Mouse (Mus musculus): ENCODE measurements around the gene Catsperg1. TPM values are rescaled to one million over a fixed set of nuclear protein-coding genes. Genes with fewer than 3 reads are reported as not detected.
"Not testable (repeated sequence)": the region's sequence is repeated elsewhere in the genome, so short reads cannot be mapped to it uniquely, and the experiment has no call there.

The Catsperg1 gene
- polyA plus RNA-seq, 1 experiment, result 4.1 TPM

- H3K4me3 ChIP-seq (replicated peaks; ENCODE audit: control insufficient read depth, low read depth, low read length), result no peak overlapping the region
- TF ChIP-seq POLR2A (IDR thresholded peaks at IDR 0.05; ENCODE audit: borderline replicate concordance, control insufficient read depth, low read depth, low read length) (no peak), CTCF (IDR thresholded peaks at IDR 0.05; ENCODE audit: control insufficient read depth, insufficient read depth, low read length) (no peak)
- peaks cover 5% of the 10 kb centered on the region; the same call in 1 of the 2 replicates for H3K4me1 ChIP-seq (ENCODE audit: control insufficient read depth, insufficient read depth, low read length)
- H3K27ac ChIP-seq (ENCODE audit: control insufficient read depth, insufficient read depth, low read depth, low read length, poor library complexity), result no peak overlapping the region; the same call in 1 of the 2 replicates
- WGBS, result 51% methylated on average over 4 of the region's 4 CpGs
These were observed 69.8 kb downstream of the Catsperg1 start for GRCm38 (mm10) chr7:29144006-29144405.

- Histone ChIP-seq H3K4me3 (replicated peaks; ENCODE audit: control insufficient read depth, low read depth, low read length) (no peak overlapping the region), H3K4me1 (ENCODE audit: control insufficient read depth, insufficient read depth, low read length) (peaks cover 9% of the 10 kb centered on the region), H3K27ac (ENCODE audit: control insufficient read depth, insufficient read depth, low read depth, low read length, poor library complexity) (no peak overlapping the region)
- TF ChIP-seq CTCF (IDR thresholded peaks at IDR 0.05; ENCODE audit: control insufficient read depth, insufficient read depth, low read length) (no peak), POLR2A (IDR thresholded peaks at IDR 0.05; ENCODE audit: borderline replicate concordance, control insufficient read depth, low read depth, low read length) (no peak)
- 47% methylated on average over 8 of the region's 8 CpGs for WGBS
These were observed 72.4 kb downstream of the Catsperg1 start for GRCm38 (mm10) chr7:29141416-29141815.

- not testable (repeated sequence) for H3K4me3 ChIP-seq (replicated peaks; ENCODE audit: control insufficient read depth, low read depth, low read length); H3K4me1 ChIP-seq (ENCODE audit: control insufficient read depth, insufficient read depth, low read length); H3K27ac ChIP-seq (ENCODE audit: control insufficient read depth, insufficient read depth, low read depth, low read length, poor library complexity)
- 73% methylated on average over 3 of the region's 4 CpGs for WGBS
These were observed 74.6 kb downstream of the Catsperg1 start for GRCm38 (mm10) chr7:29139237-29139636.

- peaks cover 4% of the 10 kb centered on the region for H3K4me1 ChIP-seq (ENCODE audit: control insufficient read depth, insufficient read depth, low read length)
- no peak for TF ChIP-seq POLR2A (IDR thresholded peaks at IDR 0.05; ENCODE audit: borderline replicate concordance, control insufficient read depth, low read depth, low read length)
- TF ChIP-seq CTCF (IDR thresholded peaks at IDR 0.05; ENCODE audit: control insufficient read depth, insufficient read depth, low read length), result no peak
- WGBS, result 82% methylated on average over 16 of the region's 16 CpGs
- no peak overlapping the region for H3K27ac ChIP-seq (ENCODE audit: control insufficient read depth, insufficient read depth, low read depth, low read length, poor library complexity)
- H3K4me3 ChIP-seq (replicated peaks; ENCODE audit: control insufficient read depth, low read depth, low read length), result no peak overlapping the region
These were observed 76.4 kb downstream of the Catsperg1 start for GRCm38 (mm10) chr7:29137429-29137828.

- H3K4me1 ChIP-seq (ENCODE audit: control insufficient read depth, insufficient read depth, low read length), result peaks cover 4% of the 10 kb centered on the region
- TF ChIP-seq CTCF (IDR thresholded peaks at IDR 0.05; ENCODE audit: control insufficient read depth, insufficient read depth, low read length), result no peak
- TF ChIP-seq POLR2A (IDR thresholded peaks at IDR 0.05; ENCODE audit: borderline replicate concordance, control insufficient read depth, low read depth, low read length), result no peak
- WGBS, result 4% methylated on average over 18 of the region's 20 CpGs
- H3K4me3 ChIP-seq (replicated peaks; ENCODE audit: control insufficient read depth, low read depth, low read length), result peak within 1 kb of the TSS; percentile 64
- peak within 1 kb of the TSS; percentile 68 for H3K27ac ChIP-seq (ENCODE audit: control insufficient read depth, insufficient read depth, low read depth, low read length, poor library complexity)
These were observed 79.0 kb downstream of the Catsperg1 start, which contains the start of gene Rasgrp4 for GRCm38 (mm10) chr7:29134693-29135386. Gene Rasgrp4, plus strand, starts transcription at chr7:29134851.

- TF ChIP-seq CTCF (IDR thresholded peaks at IDR 0.05; ENCODE audit: control insufficient read depth, insufficient read depth, low read length), result no peak
- no peak for TF ChIP-seq POLR2A (IDR thresholded peaks at IDR 0.05; ENCODE audit: borderline replicate concordance, control insufficient read depth, low read depth, low read length)
These were observed 79.6 kb downstream of the Catsperg1 start for GRCm38 (mm10) chr7:29134230-29134629.

More at GRCm38 (mm10) chr7:29134230-29134629, 79.6 kb downstream of the Catsperg1 start:
- peaks cover 4% of the 10 kb centered on the region for H3K4me1 ChIP-seq (ENCODE audit: control insufficient read depth, insufficient read depth, low read length)
- H3K27ac ChIP-seq (ENCODE audit: control insufficient read depth, insufficient read depth, low read depth, low read length, poor library complexity), result no peak overlapping the region
- 2% methylated on average over 4 of the region's 4 CpGs for WGBS
- peak overlapping the region; percentile 37 for H3K4me3 ChIP-seq (replicated peaks; ENCODE audit: control insufficient read depth, low read depth, low read length)

Other genes with a start within 250 kb of the Catsperg1 start
- gene Eif3k, start 232.2 kb downstream of the Catsperg1 start, polyA plus RNA-seq (2011; ENCODE audit: insufficient read depth, insufficient read length, low replicate concordance, missing spikeins), result 184 and 225 TPM in 2 replicates
- gene Map4k1, start 232.0 kb downstream of the Catsperg1 start, polyA plus RNA-seq (2011; ENCODE audit: insufficient read depth, insufficient read length, low replicate concordance, missing spikeins), result 43.0 and 111 TPM in 2 replicates
- 0.93 and 2.7 TPM in 2 replicates for gene Ryr1, start 88.9 kb downstream of the Catsperg1 start, polyA plus RNA-seq (2011; ENCODE audit: insufficient read depth, insufficient read length, low replicate concordance, missing spikeins)
- 49.7 and 156 TPM in 2 replicates for gene Rasgrp4, start 79.2 kb downstream of the Catsperg1 start, polyA plus RNA-seq (2011; ENCODE audit: insufficient read depth, insufficient read length, low replicate concordance, missing spikeins)
- gene Fam98c, start 57.8 kb downstream of the Catsperg1 start, polyA plus RNA-seq (2011; ENCODE audit: insufficient read depth, insufficient read length, low replicate concordance, missing spikeins), result 37.8 and 56.8 TPM in 2 replicates
- gene Ggn, start 43.8 kb downstream of the Catsperg1 start, polyA plus RNA-seq (2011; ENCODE audit: insufficient read depth, insufficient read length, low replicate concordance, missing spikeins), result 0.59 TPM in 1 of 2 replicates, not detected in the other
- gene Spred3, start 43.6 kb downstream of the Catsperg1 start, polyA plus RNA-seq (2011; ENCODE audit: insufficient read depth, insufficient read length, low replicate concordance, missing spikeins), result 2.3 and 7.1 TPM in 2 replicates
- gene Psmd8, start 33.3 kb downstream of the Catsperg1 start, polyA plus RNA-seq (2011; ENCODE audit: insufficient read depth, insufficient read length, low replicate concordance, missing spikeins), result 93.2 and 170 TPM in 2 replicates
- 3.5 and 8.8 TPM in 2 replicates for gene Kcnk6, start 18.5 kb upstream of the Catsperg1 start, polyA plus RNA-seq (2011; ENCODE audit: insufficient read depth, insufficient read length, low replicate concordance, missing spikeins)
- gene Yif1b, start 24.3 kb upstream of the Catsperg1 start, polyA plus RNA-seq (2011; ENCODE audit: insufficient read depth, insufficient read length, low replicate concordance, missing spikeins), result 8.5 and 10.7 TPM in 2 replicates
- 15.6 and 18.7 TPM in 2 replicates for gene 2200002D01Rik, start 34.4 kb upstream of the Catsperg1 start, polyA plus RNA-seq (2011; ENCODE audit: insufficient read depth, insufficient read length, low replicate concordance, missing spikeins)
- 17.2 and 35.7 TPM in 2 replicates for gene Spint2, start 67.9 kb upstream of the Catsperg1 start, polyA plus RNA-seq (2011; ENCODE audit: insufficient read depth, insufficient read length, low replicate concordance, missing spikeins)
- gene Ppp1r14a, start 75.3 kb upstream of the Catsperg1 start, polyA plus RNA-seq (2011; ENCODE audit: insufficient read depth, insufficient read length, low replicate concordance, missing spikeins), result 1.9 and 3.2 TPM in 2 replicates
- gene Dpf1, start 89.9 kb upstream of the Catsperg1 start, polyA plus RNA-seq (2011; ENCODE audit: insufficient read depth, insufficient read length, low replicate concordance, missing spikeins), result 0.56 and 1.5 TPM in 2 replicates